Mouse (Mus musculus): ENCODE measurements around the gene V1rd19.
"Not testable (repeated sequence)": the region's sequence is repeated elsewhere in the genome, so short reads cannot be mapped to it uniquely, and the experiment has no call there.

The V1rd19 gene

DNA sequence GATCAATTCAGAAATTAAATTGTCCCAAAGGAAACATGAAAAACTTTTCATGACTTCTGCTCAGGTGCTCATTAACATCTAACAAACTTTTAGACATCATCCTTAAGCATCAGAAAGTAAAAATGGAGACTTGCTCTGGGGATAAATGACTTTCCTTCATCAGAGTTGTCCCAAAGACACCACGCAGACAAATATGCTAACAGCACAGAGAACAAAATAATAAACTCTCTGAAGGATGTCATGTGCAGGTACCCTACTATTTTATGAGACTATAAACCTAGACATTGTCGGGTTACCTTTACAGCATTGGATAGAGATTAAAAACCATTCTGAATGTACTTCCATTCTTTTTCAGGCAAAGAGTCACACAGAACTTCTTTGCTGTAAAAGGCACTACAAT lies at the start of gene V1rd19:
V1rd19 (plus strand) TSS at position 301 of the 400 bp plus-strand sequence.
- DNase-seq, result no peak

DNA sequence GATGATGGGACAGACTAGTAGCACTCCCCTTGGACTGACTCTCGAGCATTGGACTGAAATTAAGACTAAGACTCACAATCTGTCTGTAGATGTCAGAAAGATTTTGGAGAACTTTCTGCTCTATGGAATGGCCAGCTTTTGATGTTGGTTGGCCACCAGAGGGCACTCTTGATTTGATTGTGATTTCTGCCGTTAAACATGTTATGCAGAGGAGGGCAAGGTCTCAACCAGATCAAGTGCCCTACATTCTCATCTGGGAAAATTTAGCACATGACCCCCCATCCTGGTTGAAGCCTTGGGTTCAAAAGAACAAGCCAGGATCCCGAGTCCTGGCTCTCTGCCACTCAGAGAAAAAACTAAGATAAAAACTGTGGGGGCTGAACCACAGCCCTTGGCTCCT lies 33.4 kb upstream of the V1rd19 start:
- peak; percentile 50 for DNase-seq

DNA sequence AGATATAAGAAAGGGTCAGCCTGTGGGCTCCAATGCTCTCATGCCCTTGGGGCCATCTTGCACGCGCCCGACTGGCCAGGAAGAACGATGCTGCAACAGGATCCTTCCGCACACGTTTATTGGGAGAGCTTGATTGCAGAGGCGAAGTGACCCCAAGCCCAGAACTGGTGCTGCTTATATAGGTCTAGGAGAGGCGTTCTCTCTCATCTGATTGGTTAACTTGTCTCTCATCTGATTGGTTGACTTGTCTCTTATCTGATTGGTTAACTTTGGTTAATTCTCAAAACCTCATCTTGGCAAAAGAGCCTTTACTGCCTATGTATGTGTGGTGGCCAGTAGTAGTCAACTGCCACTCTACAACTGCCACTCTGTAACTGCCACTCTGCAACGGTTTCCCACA lies 27.2 kb upstream of the V1rd19 start, which contains the start of gene Vmn1r181:
Vmn1r181 (plus strand) TSS at position 301 of the 400 bp plus-strand sequence.
- DNase-seq, result not testable (repeated sequence)

GRCm38 (mm10) chr7:24052660-24053304 lies 51.3 kb downstream of the V1rd19 start, which contains the start of gene Vmn1r183:
Gene Vmn1r183 (plus strand): TSS chr7:24053254.
- no peak for DNase-seq

Data from kidney, adult 9 months (tissue).